Mouse (Mus musculus) cerebellum, adult 2 months (tissue): ENCODE measurements at regions not wholly inside any gene's neighbourhood (a gene's known extent, or its start where the extent isn't known, plus 50 kb on each side); places are given as distances from the start of the nearest gene placed in this dataset.

Experiments
- CTCF ChIP-seq: fragments of 200-500 bp; IDR thresholded peaks from 2 replicates; pipeline ENCODE4 v1.5.1; 2011; ENCODE audit warnings: low read depth, mild to moderate bottlenecking, control low read depth, low read length, moderate library complexity, borderline replicate concordance; ENCODE audit not compliant: insufficient read depth
- POLR2A ChIP-seq: fragments of 200-500 bp; IDR thresholded peaks from 2 replicates; pipeline ENCODE4 v1.6.1; 2011; ENCODE audit warnings: low read length, control low read depth, borderline replicate concordance; ENCODE audit not compliant: insufficient read depth

DNA sequence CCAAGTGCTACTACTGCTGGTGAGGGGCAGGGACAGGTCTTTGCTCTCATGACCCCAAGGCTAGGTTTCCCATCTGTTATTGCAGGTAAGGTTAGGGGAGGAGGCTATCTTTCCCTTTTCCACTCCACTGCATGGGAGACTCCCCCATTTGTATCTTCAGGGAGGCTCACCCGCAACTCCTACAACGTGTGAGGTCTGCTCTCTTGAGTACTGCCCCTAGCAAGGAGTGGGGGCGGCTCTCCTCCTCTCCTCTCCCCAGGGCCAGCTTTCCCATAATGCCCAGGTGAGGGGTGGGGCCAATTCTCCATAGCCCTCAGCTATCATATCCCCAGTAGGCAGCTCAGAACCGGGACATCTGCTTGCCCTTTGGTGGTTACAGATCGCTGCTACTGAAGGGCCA lies 113.9 kb upstream of the Tenm3 start:
- TF ChIP-seq CTCF, result no peak
- no peak for TF ChIP-seq POLR2A
